Mouse (Mus musculus): ENCODE data around the gene Pin4. TPM values are rescaled to one million over a fixed set of nuclear protein-coding genes. Genes with fewer than 3 reads are reported as not detected.

Pin4 gene
- polyA plus RNA-seq, 1 experiment from 2014 or later: 58.7 TPM

DNA sequence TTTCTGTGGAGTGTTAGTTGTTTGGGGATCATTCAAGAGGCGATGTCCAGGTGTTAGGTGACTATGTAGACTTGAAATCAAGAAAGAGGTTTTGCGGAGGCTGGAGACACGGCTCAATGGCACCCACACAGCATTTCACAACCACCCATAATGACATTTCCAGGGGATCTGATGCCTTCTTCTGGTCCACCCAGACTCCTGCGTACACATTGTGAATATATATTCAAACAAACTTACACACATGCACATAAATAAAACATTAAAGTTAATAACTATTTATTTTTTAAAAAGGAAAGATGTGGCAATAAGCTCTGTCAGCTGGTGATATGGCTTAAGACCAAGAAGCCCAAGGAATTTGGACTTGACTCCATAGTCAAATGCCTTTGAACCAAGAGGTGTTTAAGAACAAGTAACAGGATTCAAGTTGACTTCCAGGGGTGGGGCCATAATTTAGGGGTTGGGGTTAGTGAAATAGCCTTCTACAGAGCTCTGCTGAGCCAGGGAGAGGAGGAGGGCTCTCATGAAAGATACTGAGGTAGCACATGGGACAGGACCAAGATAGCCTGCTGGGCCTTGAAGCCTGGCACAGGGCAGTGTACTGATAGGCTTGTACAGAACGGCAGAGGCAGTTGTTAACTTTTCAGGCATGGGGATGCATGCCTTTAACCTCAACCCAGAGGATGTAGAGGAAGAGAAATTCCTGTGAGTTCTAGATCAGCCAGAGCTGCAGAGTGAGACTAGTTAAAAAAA is 56.5 kb downstream of the Pin4 start:
- TF ChIP-seq EP300 (IDR thresholded peaks at IDR 0.05) (0 out of 2 replicates have a peak, but pooled peaks have one; percentile 36), CTCF (IDR thresholded peaks at IDR 0.05) (no peak)
- DNase-seq (ENCODE audit: low spot score) (peak; percentile 63), ATAC-seq (peak; percentile 69)
- no peak overlapping the region for H3K9ac ChIP-seq (replicated peaks; ENCODE audit: low read depth)
- no peak overlapping the region for H3K4me2 ChIP-seq (replicated peaks; ENCODE audit: low read depth, low read length)
- H3K27ac ChIP-seq (ENCODE audit: low read length): no peak overlapping the region
- no peaks in the 10 kb centered on the region for H3K27me3 ChIP-seq (replicated peaks; ENCODE audit: insufficient read depth, low read length)
- H3K4me1 ChIP-seq (ENCODE audit: insufficient read depth, low read depth, low read length): no peaks in the 10 kb centered on the region
- 61% methylated on average over 5 of the region's 5 CpGs for WGBS
- H3K36me3 ChIP-seq (ENCODE audit: insufficient read depth, low read length): no peaks in the 10 kb centered on the region
- no peak overlapping the region for H3K4me3 ChIP-seq (ENCODE audit: low read depth, low read length)
- no peaks in the 10 kb centered on the region for H3K9me3 ChIP-seq (ENCODE audit: low read length)

Other genes with a start within 250 kb of the Pin4 start
- gene Rtl5, start 48.1 kb upstream of the Pin4 start, polyA plus RNA-seq (2015; fragmentation: Nextera tagmentation; extraction: Ambion mirVana): 1.5 and 1.7 TPM in 2 replicates
- gene Ercc6l, start 37.6 kb downstream of the Pin4 start, polyA plus RNA-seq (2015; fragmentation: Nextera tagmentation; extraction: Ambion mirVana): 0.87 and 1.1 TPM in 2 replicates
- 614 and 632 TPM in 2 replicates for gene Rps4x, start 69.9 kb downstream of the Pin4 start, polyA plus RNA-seq (2015; fragmentation: Nextera tagmentation; extraction: Ambion mirVana)
- gene Cited1, start 132.7 kb downstream of the Pin4 start, polyA plus RNA-seq (2015; fragmentation: Nextera tagmentation; extraction: Ambion mirVana): 3.3 and 3.6 TPM in 2 replicates

Data from lung, postnatal 0 days (tissue).